Mouse (Mus musculus) embryonic fibroblast, embryonic 13.5 days (primary cell): ENCODE measurements around the gene Myom1.

Source experiments
- CTCF ChIP-seq: IDR thresholded peaks from 2 replicates; pipeline ENCODE4 v1.5.1; 2011; ENCODE audit warnings: mild to moderate bottlenecking, control low read depth, low read length, moderate library complexity, borderline replicate concordance; ENCODE audit not compliant: insufficient read depth
- POLR2A ChIP-seq: IDR thresholded peaks from 2 replicates; pipeline ENCODE4 v1.6.1; 2011; ENCODE audit warnings: low read depth, mild to moderate bottlenecking, control low read depth, low read length, moderate library complexity

DNA sequence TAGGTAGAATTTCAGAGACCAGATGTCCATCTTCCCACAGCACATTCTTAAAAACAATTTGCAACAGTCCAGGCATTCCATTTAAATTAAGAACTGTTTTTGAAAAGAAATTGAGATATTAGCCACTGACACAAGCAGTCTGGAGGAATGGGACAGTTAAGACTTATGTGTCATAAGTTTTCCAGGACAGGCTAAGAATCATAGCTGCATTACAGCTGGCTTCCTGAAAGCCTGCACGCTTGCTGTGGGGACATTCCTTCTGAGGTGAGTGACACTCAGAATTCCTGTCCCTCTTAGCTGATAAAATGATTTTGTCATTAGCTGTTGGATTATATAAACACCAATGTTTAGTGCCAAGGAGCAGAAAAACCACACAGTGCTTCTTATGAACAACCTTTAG, 167.2 kb downstream of the Myom1 start:
- TF ChIP-seq CTCF, result no peak
- TF ChIP-seq POLR2A, result no peak
